Mouse (Mus musculus): Measurements from ENCODE around the gene Olfr93.

DNA sequence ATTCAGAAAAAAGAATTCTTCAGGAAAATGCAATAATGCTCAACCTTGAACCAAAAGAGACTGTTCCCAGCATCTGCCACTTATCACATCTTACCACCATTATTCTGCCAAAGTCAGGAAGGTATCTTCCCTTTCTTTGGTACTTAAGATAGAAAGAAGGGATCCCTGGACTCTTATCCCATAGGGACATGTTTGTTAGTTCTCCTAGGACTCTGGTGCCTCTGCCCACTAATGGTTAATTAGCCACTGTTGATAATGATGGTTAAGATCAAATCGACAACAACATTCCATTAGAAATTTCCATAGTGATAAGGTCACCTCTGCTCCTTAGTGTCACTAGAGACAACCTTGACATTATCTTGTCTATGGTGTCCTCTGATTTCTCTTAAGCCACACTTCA, 63.1 kb downstream of the Olfr93 start, which contains the start of gene Olfr91:
- TF ChIP-seq EP300 (IDR thresholded peaks at IDR 0.05; ENCODE audit: low read depth) (no peak), CTCF (IDR thresholded peaks at IDR 0.05; ENCODE audit: low read depth) (no peak)

Data from liver, postnatal 0 days (tissue).